Mouse (Mus musculus): ENCODE measurements at regions not wholly inside any gene's neighbourhood (a gene's known extent, or its start where the extent isn't known, plus 50 kb on each side); places are given as distances from the start of the nearest gene placed in this dataset.
"Not testable (repeated sequence)": the region's sequence is repeated elsewhere in the genome, so short reads cannot be mapped to it uniquely, and the experiment has no call there.

- no peak for DNase-seq
These were observed 59.9 kb upstream of the Bend4 start for GRCm38 (mm10) chr5:67487965-67488409.

- not testable (repeated sequence) for DNase-seq
These were observed 62.6 kb upstream of the Bend4 start for GRCm38 (mm10) chr5:67490709-67491108.

- no peak for DNase-seq
These were observed 64.8 kb upstream of the Bend4 start for GRCm38 (mm10) chr5:67492893-67493302.

GRCm38 (mm10) chr5:67496710-67497109, 68.6 kb upstream of the Bend4 start:
- no peak for DNase-seq

- DNase-seq: no peak
These were observed 87.4 kb upstream of the Shisa3 start for GRCm38 (mm10) chr5:67520251-67520650.

- no peak for DNase-seq
These were observed 86.2 kb upstream of the Shisa3 start for GRCm38 (mm10) chr5:67521423-67521912.

- DNase-seq: no peak
These were observed 77.5 kb upstream of the Shisa3 start for GRCm38 (mm10) chr5:67530149-67530548.

- DNase-seq: peak; percentile 35
These were observed 76.7 kb upstream of the Shisa3 start for GRCm38 (mm10) chr5:67530957-67531356.

GRCm38 (mm10) chr5:67532351-67532750, 75.3 kb upstream of the Shisa3 start:
- DNase-seq: peak; percentile 88

- DNase-seq: peak; percentile 23
These were observed 74.9 kb upstream of the Shisa3 start for GRCm38 (mm10) chr5:67532756-67533255.

- no peak for DNase-seq
These were observed 73.6 kb upstream of the Shisa3 start for GRCm38 (mm10) chr5:67534056-67534455.

- peak; percentile 67 for DNase-seq
These were observed 69.7 kb upstream of the Shisa3 start for GRCm38 (mm10) chr5:67537990-67538389.

- no peak for DNase-seq
These were observed 68.0 kb upstream of the Shisa3 start for GRCm38 (mm10) chr5:67539591-67540238.

- DNase-seq: peak; percentile 40
These were observed 65.8 kb upstream of the Shisa3 start for GRCm38 (mm10) chr5:67541867-67542266.

GRCm38 (mm10) chr5:67544028-67544589, 63.6 kb upstream of the Shisa3 start:
- DNase-seq: no peak

GRCm38 (mm10) chr5:67550257-67550656, 57.4 kb upstream of the Shisa3 start:
- no peak for DNase-seq

GRCm38 (mm10) chr5:67551668-67552390, 55.9 kb upstream of the Shisa3 start:
- no peak for DNase-seq

GRCm38 (mm10) chr5:67552865-67553264, 54.8 kb upstream of the Shisa3 start:
- no peak for DNase-seq

Data from heart, postnatal 4 days (tissue).